Mouse (Mus musculus) stomach, embryonic 14.5 days (tissue): ENCODE measurements around the gene Esrra. TPM values are rescaled to one million over a fixed set of nuclear protein-coding genes. Genes with fewer than 3 reads are reported as not detected.

Source experiments
- microRNA-seq: library from miRNA; unstranded; fragments of <30 nt; microRNA quantifications from one replicate; pipeline ENCODE4, GENCODE M21; 2016
- polyA plus RNA-seq: library from polyadenylated mRNA; unstranded; fragments of >200 nt; fragmentation: Nextera tagmentation; extraction: Ambion mirVana; gene quantifications from 2 replicates; pipeline ENCODE4 v1.2.1, GENCODE M21; 2014

Gene Esrra
- polyA plus RNA-seq, 1 experiment from 2014 or later = 6.8 TPM

Small RNA genes within 50 kb of the gene (microRNA-seq; reads per million reads assigned to microRNA genes)
- not detected for gene Mir6990

Other genes starting within 250 kb of the Esrra start
- 24.2 and 26.1 TPM in 2 replicates for gene Rps6ka4, start 81.2 kb downstream of the Esrra start, polyA plus RNA-seq
- gene Ccdc88b, start 63.6 kb downstream of the Esrra start, polyA plus RNA-seq = 0.59 and 0.80 TPM in 2 replicates
- gene Trmt112, start 12.1 kb downstream of the Esrra start, polyA plus RNA-seq = 152 and 158 TPM in 2 replicates
- gene Prdx5, start 11.7 kb downstream of the Esrra start, polyA plus RNA-seq = 166 and 172 TPM in 2 replicates
- 1.5 and 1.8 TPM in 2 replicates for gene Catsperz, start 3.6 kb upstream of the Esrra start, polyA plus RNA-seq
- 0.35 and 0.95 TPM in 2 replicates for gene Kcnk4, start 12.7 kb upstream of the Esrra start, polyA plus RNA-seq
- gene Bad, start 20.0 kb upstream of the Esrra start, polyA plus RNA-seq = 69.1 and 70.8 TPM in 2 replicates
- 21.8 and 24.8 TPM in 2 replicates for gene Gpr137, start 20.7 kb upstream of the Esrra start, polyA plus RNA-seq
- gene Ppp1r14b, start 53.2 kb upstream of the Esrra start, polyA plus RNA-seq = 99.5 and 103 TPM in 2 replicates
- 50.6 and 56.1 TPM in 2 replicates for gene Plcb3, start 54.7 kb upstream of the Esrra start, polyA plus RNA-seq
- gene Fkbp2, start 58.7 kb upstream of the Esrra start, polyA plus RNA-seq = 88.3 and 94.1 TPM in 2 replicates
- 38.5 and 44.7 TPM in 2 replicates for gene Vegfb, start 65.8 kb upstream of the Esrra start, polyA plus RNA-seq
- 23.8 and 31.2 TPM in 2 replicates for gene Dnajc4, start 70.8 kb upstream of the Esrra start, polyA plus RNA-seq
- 15.3 and 19.6 TPM in 2 replicates for gene Nudt22, start 74.3 kb upstream of the Esrra start, polyA plus RNA-seq
- 9.6 and 11.5 TPM in 2 replicates for gene Trpt1, start 74.3 kb upstream of the Esrra start, polyA plus RNA-seq
- 8.2 and 8.3 TPM in 2 replicates for gene Fermt3, start 97.7 kb upstream of the Esrra start, polyA plus RNA-seq
- gene Stip1, start 118.2 kb upstream of the Esrra start, polyA plus RNA-seq = 201 and 210 TPM in 2 replicates
- 7.7 and 8.3 TPM in 2 replicates for gene Macrod1, start 135.0 kb upstream of the Esrra start, polyA plus RNA-seq
- gene Flrt1, start 183.9 kb upstream of the Esrra start, polyA plus RNA-seq = 7.4 and 9.2 TPM in 2 replicates